Mouse (Mus musculus) MN1 (cell line): ENCODE results near the gene Ovca2.
"Not testable (repeated sequence)": the region's sequence is repeated elsewhere in the genome, so short reads cannot be mapped to it uniquely, and the experiment has no call there.

Experiments used
- DNase-seq: peaks from one replicate; pipeline ENCODE4 v3.0.0-alpha.2; 2016; ENCODE audit warnings: low spot score

Gene Ovca2

DNA sequence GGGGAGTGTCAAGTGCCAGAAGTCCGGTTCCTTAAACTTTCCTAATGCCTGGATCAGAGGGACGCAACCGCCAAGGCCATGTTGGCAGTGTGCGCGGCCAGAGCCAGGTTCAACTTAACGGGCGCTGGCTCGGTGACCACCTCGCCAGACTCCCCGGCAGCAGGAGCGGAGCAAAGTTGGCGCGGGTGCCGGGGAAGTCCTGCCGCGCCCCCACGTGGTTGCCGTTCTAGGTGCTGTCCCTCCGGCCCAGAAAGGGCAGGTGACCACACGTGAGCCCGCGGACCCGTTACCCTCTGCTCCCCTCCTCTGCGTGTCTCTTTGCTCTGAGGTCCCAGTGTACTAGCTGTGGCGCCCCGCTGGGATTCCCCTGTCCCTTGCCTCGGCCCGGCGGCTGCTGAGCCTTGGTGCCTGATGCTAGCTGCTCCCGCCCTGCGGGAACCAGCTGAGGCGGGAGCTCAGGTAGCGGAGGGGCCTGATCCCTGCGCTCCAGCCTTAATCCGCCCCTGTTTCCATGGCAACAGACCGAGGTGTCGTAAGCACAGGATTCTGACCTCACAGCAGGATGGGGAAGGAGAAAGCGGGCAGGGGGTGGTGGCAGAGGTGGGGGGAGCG is 16.3 kb upstream of the Ovca2 start:
- peak; percentile 48 for DNase-seq

DNA sequence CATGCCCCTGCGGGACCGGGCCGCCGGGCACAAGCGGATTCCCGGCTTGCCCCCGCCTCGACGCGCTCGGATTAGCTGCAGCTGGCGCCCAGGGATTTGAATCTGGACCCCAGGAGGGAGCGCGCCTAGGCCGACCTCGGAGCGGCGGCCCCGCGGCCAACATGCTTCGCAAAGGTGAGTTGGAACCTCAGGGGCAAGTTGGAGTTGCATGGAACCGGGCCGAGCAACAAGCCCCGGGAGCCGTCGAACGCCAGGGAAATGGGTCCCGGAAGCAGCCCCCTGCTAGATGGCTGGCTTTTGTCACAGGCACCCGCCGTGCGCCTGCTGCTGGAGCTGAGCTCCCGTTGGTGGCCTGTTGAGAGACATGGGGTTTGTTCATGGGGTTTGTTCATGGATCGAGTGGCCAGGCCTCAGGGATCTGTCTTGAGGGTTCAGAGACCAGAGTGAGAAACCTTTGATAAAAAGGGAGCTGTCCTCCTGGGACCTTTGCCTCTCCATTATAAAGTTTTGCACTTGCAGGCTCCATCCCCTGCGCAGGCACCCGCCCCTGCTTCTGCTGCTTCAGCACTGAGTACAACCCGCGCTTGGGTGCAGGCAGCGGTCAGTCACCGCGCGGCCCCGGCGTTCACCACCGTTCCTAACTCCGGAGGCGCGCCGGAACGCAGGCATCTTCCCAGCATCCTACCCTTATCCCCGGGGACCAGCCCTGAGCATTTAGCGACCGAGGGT is 15.7 kb upstream of the Ovca2 start:
- DNase-seq, result peak; percentile 30

DNA sequence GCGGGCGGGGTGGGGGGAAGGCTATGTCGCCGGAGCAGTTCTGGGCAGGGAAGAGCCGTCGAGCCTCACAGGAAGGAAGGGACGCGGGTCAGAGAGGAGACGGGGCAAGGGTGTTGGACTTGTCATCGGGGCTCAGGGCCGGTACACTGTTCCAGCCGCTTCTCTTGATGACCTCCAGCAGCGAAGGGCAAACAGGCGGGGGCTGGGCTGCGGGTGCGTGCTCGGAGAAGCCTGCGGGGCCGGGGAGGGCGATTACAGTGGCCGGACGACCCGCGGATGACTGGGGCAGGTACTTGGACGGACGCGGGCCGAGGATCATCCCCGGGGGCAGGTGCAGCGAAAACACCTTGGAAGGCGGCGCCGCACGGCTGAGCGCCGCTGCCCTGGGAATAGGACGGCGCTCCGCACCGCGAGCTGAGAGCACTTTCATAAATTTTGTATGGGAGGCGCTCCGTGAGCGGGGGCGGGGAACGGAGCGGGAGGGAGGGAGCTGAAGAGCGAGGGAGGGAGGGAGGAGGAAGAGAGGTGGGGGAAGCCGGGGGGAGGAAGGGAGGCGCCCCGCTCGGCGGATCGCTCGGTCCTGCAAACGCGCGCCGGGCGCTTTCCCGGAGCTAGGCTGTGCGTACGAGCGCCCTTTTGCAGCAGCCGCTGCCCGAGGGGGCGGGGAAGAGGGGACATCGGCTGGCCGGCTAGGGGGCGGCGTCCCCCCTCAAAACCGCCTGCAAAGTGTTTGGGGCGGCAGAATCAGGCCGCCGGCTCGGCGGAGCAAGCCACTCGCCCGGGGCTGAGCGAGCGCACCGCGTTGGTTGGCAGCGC is 14.8 kb upstream of the Ovca2 start, which contains the start of gene Rtn4rl1:
Gene Rtn4rl1, plus strand, starts transcription at position 528 of the 816 bp plus-strand sequence.
- DNase-seq, result peak; percentile 53

DNA sequence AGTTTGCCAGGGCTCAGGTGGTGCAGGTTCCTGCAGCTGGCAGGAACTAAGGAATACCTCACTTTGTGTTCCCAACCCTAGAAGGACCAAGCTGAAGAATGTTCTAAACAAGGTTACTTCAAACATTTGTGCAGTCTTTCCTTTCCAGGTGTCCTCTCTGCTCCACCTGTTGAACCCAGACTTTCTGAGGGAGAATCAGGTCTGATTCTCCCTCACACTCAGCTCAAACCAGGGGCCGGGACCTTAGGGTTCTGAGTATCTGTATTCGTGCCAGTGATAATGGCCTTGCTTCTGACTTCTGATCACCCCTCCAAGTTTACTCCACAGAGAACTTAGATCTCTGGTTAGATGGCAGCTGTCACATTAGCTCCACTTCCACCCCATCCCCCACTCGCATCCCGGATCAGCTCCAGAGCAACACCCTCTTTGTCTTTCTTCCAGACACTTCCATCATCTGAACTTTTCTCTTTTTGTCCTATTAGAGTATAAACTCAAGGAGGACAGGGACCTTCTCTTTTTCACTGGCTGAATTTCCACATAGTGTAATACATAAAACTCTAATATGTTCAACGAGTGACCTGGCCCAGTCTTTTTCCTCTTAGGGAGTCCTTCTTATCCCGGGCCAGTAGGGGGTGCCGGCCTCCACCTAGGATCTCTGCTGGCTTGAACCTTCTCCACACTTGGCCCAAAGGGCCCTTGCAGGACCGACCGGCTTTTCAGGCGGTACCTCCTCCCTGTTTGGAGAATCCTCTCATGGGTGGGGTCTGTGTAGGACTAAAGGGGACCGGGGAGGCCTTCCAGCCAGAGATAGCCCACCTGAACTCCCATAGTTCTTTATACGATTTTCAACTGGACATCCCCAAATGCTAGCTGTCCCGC is 13.9 kb upstream of the Ovca2 start:
- peak; percentile 83 for DNase-seq

DNA sequence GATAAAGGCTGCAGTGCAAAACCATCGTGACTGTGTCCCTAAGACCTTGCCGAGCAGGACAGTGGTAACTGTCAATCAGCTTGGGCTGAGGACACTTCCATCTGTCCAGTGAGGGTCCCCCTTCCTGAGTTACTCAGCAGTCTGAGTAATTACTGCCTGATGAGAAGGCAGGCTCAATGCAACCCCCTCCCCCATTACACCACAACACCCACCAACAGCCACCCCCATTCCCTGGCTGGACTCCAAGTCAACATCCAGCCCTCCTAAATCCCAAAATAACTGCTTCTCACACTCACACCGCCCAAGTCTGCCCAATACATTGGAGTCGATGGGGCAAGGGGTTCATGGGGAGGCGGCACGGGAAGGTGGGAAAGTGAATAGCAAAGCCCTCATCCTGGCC is 13.2 kb upstream of the Ovca2 start:
- no peak for DNase-seq

DNA sequence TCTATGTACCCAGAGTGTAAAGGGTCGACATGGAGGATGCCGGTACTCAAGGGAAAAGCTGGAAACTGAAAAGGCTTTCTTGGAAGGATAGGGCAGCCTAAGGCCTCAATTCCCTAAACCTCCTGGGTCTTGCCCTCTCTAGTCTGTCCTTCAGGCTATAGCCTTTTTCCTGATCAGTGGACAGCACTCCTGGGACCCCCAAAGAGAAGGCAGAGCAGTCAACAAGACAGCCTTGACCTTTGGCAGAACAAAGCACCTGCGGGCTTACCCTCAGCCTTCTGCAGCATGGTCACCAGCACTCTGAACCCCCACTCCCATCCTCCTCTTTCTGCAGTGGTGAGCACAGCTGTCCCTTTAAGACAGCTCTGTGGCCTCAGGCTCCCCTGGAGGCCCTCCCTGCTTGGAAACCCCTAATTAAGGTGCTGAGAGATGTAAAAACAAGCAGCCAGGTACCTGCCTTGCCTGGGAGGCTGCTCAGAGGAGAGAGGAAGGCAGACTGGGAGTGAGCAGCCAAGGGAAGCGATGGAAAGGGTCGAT is 12.3 kb upstream of the Ovca2 start, which contains the start of gene Dph1:
Gene Dph1, minus strand, starts transcription at position 337 of the 537 bp plus-strand sequence.
- DNase-seq, result no peak

DNA sequence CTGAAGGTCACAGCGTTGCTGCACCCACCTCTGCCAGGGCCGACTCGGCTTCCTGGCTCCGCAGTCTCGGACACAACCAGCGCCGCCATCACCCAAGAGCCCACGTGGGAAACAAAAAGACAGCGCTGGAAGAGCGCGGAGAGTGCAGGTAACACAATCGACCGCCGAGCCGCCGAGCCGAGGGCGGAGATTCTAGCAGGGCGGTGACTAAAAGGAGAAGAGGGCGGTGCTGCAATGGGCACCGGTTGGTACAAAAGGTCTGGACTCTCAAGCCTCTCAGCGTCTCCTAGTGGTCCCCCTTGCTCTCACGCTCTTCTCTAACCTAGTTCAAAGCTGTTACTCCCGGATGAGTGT is 11.7 kb upstream of the Ovca2 start:
- peak; percentile 95 for DNase-seq

DNA sequence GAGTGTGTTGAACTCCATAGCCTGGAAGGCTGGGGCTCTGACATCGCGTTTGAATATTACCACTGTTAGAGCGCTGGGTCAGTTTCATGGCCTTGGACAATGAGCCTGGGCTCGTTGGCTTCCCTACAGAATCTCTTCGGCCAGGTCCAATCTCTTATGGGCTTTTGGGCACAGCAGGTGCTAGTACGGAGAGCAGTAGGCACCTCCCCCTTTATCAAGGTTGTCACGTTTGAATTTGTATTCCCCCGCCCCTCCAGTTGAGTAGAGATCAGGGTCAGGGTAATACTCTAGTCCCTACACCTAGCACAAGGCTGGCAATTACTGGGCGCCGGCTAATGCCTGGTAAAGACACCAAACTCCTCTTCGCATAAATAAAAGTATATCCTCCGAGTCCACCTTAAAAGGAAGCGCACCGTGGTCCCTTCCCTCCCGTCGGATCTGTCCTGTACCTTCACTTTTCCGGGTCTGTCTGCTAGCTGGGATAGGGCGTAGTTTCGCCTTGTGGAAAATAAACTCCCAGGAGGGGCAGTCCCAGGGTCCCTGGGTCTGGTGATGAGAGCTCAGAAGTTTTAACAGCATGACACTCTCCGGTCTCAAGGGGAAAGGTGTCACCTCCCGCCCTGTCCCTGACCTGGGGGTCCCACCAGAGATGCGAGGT is 11.2 kb upstream of the Ovca2 start:
- DNase-seq, result peak; percentile 49

DNA sequence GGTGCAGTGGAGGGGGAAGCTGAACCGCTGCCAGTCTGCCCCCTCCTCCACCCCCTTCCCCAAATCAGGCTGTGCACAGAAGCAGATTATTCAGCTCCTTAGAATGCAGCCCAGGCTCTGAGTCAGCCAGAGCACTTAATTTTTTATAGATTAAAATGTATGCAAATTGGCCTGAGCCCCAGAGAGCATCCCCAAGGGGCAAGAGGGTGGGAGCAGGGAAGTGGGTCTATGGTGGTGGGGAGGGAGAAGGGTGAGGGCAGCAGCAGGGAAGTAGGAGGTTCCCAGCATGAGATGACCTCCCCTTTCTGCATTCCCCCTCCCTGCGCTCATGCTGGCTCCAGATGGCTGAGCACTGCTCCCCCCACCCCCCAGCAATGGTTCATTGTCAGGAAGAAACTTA is 6.4 kb upstream of the Ovca2 start:
- peak; percentile 36 for DNase-seq

DNA sequence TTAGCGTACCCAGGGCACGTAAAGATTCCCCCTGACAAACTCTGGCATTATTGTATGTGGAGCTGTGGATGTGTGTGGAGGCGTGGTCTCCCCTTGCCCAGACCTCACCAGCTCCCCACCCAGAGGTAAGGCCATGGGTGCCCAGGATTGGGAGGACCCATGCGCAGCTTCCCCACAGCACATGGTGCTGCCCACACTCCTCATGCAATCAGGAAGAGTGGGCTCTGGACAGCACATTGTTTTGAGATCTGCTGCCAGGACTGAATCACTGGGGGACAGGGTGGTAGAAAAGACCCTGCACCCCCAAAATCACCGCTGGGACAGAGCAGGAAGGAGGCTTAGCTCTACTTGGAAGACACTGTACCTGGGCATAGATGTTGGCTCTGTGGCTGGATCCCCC is 5.9 kb upstream of the Ovca2 start:
- no peak for DNase-seq

DNA sequence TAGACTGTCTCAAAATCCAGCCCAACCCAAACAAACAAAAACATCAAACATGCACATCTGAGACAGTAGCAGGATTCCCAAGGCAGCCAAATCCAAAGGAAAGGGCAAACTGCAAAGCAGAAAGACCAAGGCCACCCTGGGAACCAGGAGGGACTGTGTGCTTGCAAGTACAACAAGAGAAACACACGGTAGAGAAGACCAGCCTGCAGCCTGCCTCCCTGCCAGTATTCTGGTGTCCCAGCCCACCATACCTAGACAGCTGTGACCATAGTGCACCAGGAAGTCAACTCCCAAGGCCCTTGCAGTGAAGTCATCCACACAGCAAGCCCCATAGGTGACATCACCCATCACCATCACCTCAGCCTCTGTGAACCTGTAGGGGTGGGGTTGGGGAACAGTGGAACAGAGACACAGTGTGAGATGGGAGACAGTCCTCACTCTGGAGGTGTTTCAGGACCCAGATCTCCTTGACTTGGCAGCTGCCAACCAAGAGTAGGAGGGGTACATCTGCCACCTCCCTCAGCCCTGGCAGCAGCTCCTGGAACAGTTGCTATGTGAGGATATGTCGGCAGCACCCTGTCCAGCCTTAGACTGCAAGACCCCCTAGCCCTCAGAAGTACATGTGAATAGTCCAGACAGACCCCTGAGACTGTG is 5.4 kb upstream of the Ovca2 start:
- no peak for DNase-seq

DNA sequence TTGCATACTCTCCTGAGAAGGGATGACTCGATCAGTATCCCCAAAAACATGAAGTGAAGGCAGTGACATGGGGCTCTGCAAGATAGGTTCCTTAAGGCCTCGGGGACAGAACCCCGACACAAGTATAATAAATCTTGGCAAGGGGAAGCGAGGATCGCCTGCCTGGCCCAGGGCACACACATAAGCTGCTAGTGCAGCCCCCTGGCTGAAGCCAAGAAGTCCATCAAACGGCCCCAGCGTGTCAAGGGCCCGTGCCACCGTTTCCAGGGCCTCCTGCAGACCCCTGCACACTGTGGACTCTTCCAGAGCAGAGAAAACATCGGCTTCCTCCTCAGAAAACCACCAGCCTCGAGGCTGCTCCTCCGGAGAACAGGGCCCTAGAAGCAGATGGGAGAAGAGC is 624 bp downstream of the Ovca2 start:
- DNase-seq, result no peak

DNA sequence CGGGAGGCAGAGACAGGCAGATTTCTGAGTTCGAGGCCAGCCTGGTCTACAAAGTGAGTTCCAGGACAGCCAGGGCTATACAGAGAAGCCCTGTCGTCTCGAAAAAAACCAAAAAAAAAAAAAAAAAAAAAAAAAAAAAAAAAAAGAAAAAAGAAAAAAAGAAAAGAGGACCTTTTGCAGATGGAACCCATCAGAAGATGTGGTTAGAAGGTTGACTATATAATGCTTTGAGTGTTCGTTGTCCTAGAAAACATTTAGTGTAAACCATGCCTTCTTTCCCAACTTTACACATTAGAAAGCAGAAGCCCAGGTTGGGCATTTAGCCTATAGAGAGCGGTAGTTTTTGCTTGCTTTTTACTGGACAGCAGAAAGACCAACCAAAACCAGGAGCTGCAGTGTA is 4.1 kb downstream of the Ovca2 start:
- not testable (repeated sequence) for DNase-seq

DNA sequence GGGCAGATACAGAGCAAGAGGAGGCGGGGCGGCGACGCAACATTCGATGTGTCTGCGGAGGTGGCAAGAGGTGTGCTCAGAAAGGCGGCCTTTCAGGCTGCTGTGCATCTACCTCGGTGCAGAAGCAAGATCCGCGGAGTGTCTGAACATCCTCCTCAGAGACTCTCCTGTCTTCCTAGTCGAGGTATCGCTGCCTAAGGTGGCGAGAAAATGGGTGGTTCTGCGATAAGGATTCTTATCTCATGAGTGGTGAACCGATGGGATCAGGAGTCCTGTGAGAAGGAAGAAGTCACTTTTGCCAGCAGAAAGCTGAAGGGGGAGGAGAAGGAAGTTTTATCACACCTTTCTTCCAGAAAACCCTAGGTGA is 4.9 kb downstream of the Ovca2 start:
- DNase-seq, result no peak

DNA sequence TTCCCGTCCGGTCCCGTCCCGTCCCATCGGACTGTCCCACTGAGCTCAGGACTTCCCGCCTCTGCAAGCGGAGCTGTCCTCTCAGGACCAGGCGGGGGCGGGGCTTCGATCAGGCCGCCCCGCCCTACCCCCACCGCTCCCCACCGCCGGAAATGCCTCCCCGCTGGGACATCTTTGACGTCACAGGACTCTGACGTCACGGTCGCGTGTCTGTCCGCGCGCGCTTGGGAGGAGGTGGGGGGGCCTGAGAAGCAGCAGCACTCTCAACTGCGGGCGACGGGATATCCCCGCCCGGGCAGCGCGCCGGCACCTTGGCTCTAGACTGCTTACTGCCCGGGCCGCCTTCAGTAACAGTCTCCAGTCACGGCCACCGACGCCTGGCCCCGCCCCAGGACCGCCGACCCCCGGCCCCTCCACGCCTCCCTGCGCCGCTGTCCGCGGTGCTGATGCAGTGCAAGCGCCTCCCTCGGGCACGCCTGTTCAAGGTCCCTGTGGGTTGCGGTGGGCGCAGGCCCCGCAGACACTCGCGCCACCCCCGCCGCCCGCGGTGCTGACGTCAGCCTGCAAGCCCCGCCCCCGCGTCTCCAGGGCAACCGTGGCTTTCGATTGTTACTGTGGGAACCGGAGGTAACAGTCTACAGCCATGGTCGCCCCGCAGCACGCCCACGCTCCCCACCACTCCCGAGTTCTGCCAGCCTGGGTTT is 5.4 kb downstream of the Ovca2 start:
- peak; percentile 92 for DNase-seq

DNA sequence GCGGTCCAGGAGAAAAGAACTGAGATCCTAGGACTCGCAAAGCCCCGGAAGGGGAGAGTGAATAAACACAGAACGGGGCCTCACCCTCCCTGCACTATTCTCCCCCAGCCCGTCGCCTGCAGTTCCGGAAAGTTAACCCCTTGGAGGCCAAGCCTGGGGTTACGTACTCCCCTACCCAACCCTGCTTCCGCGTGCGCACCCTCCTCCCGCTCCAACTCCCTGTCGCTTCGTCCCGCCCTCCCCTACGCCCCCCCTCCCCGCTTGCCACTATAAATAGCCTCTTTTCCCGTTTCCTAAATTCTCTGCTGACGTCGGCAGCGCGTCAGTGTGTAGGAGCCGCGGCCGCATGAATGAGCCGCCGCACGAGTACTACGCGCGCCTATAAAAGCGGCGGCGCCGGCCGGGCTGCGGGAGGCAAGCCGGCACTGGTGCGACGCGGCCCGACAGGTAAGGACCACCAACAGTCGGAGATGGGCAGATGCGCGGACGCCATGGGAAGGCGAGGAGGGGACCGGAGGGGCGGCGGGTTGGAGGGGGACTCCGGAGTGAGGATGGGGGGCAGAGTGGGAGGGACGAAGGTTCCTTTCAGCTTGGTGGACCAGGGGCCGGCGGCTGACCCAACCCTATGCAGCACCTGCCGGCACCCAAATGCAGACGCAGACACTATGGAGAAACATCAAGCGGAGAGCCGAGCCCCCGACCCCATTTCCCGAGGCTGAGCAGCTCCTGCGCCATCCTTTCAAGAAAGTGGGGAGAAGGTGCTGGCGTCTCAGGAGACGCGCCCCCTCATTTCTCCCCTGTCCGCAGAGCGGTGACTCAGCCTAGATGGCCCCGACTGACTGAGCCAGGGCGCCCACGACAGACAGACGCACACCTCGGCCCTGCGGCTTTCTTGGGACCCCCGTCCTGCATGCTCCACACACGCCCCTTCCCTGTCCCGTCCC is 6.2 kb downstream of the Ovca2 start:
- peak; percentile 79 for DNase-seq

DNA sequence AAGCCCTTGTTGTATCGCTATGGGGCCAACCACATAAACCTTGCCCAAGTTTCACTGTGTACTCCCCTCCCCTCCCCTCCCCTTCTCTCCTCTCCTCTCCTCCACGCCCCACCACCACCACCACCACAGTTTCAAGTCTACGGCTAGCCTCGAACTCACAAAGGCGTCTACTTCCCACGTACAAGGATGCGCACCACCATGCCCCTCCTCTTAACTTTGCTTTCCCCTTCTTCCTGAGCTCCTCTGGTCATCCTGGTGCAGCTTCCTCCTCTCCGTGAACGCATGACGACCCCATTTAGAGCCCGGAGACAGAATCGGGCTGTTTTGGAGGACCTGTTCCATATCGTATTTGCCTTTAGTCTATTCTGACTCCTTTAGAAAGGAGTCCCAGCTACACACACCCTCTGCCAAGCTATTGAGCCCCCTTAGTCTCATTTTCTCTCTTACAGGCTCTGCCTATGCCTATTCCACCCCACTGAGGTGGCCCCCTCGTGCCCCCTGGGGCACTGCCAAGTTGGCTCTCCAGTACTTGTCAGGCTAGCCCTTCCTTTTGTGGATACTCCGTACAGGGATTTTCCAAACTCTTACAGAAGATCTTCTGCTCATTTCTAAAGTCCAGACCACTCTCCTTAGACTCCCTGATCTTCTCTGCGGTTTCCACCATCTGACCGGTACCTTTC is 7.3 kb downstream of the Ovca2 start:
- DNase-seq, result no peak

DNA sequence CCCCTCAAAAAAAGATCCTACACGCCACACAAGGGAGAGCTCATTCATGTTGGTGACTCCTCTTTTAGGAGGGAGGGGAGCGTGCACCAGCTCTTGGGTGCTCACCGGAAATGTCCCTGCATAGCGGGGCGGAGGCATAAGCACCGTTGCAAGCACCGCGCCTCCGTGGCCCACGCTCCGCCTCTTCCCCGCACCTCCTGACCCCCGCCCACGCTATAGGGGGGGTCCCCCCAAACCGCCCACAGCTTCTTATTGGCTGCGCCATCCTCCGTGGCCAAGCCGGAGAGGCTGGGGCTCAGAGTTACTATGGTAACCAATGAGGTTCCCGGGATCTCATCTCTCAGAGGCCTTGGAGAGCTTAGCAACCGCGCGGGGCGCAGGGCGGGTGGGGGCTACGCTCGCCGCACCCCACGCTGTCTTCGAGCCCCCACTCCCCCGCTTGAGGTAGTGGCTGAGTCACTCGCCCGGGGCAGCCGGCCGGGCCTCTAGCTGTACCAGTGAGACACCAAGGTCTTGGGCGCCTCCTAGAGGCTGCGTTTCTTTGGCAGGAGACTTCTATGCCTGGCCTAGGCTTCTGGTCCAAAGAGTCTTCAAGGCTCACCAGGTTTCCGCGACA is 8.4 kb downstream of the Ovca2 start:
- peak; percentile 86 for DNase-seq
